Mouse (Mus musculus) 3T3-L1 (cell line): ENCODE data around the gene Spats2l.

Experiments used
- DNase-seq: peaks from one replicate; pipeline ENCODE4 v3.0.0-alpha.2; 2015; ENCODE audit warnings: low read depth, low spot score

Spats2l gene

DNA sequence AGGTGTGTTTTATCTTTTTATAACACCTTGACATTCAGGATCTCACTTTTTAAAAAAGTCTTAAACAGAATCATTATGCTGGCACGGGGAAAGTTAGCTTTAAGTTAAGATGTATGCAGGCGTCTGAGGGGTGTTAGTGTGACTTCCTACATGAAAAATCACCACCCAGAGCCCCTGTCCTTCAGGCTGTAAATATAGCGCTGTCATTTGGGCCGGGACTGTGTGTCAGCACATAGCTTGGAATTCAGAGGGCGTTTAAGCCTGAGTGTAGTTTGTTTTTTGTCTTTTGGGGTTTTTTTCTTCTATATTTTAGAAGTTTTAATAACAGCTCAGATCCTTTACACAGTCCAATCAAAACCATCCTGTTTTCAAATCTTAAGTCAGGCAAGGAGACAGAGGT, 115.8 kb downstream of the Spats2l start:
- DNase-seq, result no peak

- no peak for DNase-seq
These were observed 116.4 kb downstream of the Spats2l start for GRCm38 (mm10) chr1:57890259-57890902.

GRCm38 (mm10) chr1:57890903-57891267, 116.9 kb downstream of the Spats2l start:
- no peak for DNase-seq

DNA sequence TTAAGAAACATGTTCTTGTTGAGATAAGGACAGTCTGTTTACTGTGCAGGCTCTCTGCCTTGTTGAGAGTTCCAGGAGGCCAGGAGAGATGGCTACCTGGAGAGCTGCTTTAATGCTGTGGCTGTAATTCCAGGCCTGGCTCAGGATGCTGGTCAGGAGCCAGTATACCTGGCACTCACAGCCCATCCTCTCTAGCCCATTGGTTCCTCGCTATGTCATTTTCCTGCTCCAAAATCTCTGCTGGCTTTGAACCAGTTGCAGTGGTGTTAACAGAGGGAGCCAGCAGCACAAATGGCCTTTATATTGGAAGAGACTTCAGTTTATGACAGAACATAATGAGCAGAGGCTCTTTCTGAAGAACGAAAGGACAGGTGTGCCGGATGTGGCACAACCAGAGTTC, 127.5 kb downstream of the Spats2l start:
- DNase-seq, result no peak

- DNase-seq, result no peak
These were observed 129.8 kb downstream of the Spats2l start for GRCm38 (mm10) chr1:57903793-57904192.

GRCm38 (mm10) chr1:57905912-57906311, 131.9 kb downstream of the Spats2l start:
- DNase-seq, result peak; percentile 6

- DNase-seq, result no peak
These were observed 132.3 kb downstream of the Spats2l start for GRCm38 (mm10) chr1:57906312-57906711.

- no peak for DNase-seq
These were observed 137.6 kb downstream of the Spats2l start for GRCm38 (mm10) chr1:57911561-57911960.

GRCm38 (mm10) chr1:57917342-57917741, 143.4 kb downstream of the Spats2l start:
- DNase-seq, result no peak

- no peak for DNase-seq
These were observed 144.6 kb downstream of the Spats2l start for GRCm38 (mm10) chr1:57918567-57918966.

DNA sequence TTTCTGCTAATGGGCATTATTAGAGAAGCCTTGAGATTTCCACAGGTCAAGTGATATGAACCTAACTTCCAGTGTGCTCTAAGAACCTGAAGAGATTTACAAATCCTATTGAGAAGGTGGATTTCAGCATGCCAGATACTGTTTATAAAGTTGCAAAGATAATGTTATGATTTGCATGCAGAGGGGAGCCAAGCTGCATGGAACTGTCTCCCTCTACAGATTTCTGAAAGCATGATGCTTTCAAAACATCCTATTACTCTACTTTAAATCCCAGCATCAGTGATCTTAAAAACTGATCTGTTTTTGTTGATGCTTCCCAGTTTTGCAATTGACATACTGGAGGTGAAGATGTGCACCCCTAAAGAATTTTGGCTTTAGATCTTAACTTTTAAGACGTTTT, 160.3 kb downstream of the Spats2l start:
- no peak for DNase-seq

DNA sequence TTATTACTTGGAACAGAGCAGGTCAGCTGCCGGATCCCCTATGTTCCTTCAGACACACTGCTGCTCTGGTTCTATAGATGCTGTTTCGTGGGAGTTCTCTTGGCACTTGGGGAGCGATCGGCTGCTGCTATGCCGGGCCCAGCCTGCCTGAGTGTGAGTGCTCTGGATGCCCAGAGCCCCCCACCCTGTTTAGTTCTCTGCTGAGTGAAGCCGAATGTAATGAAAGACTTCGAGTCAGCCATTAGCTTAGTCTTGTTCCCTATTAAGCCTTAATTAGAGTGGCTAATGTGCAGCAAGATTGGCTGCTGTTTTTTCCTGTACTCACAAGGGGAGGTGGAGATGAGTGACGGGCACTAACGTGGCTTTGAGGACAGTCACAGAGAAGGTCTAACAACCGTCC, 166.7 kb downstream of the Spats2l start:
- no peak for DNase-seq

DNA sequence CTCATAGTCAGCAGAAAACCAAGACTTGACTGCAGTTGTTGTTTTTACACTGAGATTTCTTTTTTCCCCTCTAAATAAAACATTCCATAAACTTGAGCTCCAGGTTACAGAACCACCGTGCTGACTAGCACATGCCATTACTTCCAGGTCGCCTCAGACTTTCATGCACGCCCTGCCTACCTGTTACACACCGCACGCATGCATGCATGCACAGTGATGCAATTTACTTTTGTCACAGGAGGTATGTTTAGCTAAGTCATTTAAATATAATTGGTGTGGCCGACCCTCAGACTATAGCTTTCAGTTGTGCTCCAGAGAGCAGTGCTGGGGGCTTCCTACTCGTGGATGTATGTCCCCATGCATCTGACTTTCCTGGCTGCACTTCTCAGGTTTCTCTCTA, 167.1 kb downstream of the Spats2l start:
- DNase-seq, result no peak

DNA sequence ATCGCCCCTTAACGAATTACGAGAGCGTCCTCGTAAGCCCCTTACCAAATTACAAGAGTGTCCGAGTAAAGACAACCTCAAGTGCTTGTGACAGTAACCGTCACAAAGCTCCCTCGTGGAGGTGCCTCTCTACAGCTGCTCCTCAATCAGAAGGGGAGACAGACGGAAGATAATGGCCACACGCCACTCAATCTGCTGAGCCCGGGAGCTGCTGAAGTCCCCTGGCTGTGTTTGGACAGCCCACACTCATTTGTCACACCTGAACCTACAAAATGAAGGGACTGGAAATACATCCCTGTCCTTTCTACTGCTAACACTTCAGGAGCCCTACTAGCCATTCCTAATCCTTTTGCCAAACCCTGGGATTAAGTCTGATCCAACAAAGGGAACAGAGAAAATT, 167.8 kb downstream of the Spats2l start:
- no peak for DNase-seq

DNA sequence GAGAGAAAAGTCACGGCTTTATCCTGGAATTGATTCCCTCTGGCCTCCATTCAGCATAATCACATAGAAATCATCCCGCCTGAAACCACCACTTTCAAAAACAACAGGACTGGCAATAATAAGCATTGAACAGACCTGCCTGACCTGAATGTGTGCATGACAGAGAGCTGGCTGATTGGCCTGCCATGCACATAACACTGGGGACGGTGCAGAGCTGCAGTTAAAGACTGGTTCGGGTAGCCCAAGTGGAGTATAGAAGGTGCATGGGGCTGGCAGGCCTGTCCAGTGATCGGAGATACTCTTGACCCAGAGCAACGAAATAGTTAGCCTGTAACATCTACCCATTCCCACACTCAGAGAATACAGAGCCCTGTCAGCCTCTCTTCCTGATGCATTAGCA, 168.3 kb downstream of the Spats2l start:
- DNase-seq, result no peak

DNA sequence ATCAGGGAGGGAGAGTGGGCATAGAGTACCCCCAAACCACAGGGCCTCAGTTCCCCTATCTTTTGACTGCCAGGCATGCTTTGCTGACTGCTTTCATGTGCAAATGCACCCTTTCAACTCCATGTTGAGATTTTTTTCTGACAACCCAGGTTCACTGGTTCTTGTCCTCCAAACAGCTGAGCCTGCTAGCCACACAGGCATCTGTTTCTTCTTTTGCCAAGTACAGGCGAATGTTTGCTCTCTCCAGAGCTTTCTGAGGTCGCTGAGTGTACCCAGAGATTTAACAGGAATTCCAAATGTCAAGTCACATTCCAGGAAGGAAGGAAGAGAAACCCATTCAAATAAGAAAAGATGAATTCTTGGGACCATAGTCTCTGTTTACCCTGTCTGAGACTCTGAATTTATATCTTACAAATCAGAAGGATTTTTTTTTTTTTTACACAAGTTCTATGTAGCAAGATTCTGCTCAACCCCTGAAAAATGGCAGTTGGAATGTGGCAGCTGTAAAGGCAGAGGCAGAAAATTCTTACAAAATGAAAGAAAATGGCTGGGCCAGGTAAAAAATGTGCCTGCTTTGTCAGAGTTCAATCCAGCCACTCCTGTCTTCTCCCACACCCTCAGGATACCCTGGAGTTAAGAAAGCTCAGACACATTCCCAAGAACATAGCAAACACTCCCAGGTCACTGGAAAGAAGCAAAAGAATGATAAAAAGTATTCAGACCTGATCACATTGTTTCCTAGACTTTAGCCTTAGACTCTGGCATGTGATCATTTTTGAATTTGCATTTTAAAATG, 173.8 kb downstream of the Spats2l start:
- DNase-seq, result no peak

GRCm38 (mm10) chr1:57949195-57949594, 175.2 kb downstream of the Spats2l start:
- peak; percentile 42 for DNase-seq

DNA sequence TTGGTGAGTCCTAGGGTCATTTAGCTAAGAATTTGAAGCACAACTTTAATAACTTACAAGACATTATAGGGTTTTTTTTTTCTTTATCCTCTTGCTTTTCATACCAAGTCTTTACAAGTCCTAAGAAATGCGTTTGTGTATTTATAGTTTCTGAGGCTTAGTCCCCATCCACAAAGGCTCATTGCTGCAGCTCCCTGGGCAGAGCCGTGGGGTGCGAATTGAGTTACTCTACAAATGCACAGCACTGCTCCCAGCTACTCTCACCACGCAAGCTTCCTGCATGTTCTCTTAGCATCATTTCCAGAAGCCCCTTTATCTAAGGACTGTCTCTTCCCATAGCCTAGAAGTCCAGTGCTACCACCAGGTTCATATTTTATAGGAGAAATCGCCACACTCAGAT, 175.8 kb downstream of the Spats2l start:
- no peak for DNase-seq

DNA sequence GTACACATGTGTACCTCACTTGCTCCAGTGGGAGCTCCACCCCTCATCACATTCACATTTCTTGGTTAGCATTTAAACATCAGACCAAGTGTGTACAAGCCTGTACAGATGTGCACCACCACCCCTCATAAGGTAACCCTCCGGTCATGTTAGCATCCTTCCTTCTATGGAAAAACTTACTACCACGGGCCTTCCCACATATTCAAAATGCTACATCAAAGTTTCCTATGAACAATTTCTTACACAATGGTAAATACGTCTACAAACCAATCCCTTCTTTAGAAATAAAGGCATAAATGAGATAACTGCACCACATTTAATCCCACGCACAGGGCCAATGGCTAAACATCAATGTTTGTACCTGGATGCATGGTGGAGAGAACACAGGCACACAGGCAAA, 178.5 kb downstream of the Spats2l start:
- no peak for DNase-seq

- no peak for DNase-seq
These were observed 179.8 kb downstream of the Spats2l start for GRCm38 (mm10) chr1:57953586-57954375.

- no peak for DNase-seq
These were observed 180.4 kb downstream of the Spats2l start for GRCm38 (mm10) chr1:57954376-57954765.

DNA sequence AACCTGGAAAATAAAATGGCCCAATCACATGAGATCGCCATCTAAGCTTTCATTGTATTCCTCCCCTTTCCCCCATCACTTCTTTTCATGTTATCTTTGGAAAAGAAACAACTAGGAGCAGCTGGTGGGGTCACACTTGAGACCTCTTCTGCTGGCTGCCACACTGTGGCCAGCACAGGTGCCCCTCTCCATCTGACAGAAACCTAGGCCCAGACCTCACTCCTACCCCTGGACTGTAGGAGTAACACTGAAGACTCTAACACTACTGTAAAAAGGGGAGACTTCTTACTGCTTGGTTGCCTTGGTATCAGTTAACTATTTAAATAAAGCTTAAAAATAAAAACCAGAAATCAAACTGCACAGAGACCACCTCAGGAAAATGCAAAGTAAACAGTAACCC, 181.8 kb downstream of the Spats2l start:
- DNase-seq, result no peak
